Mouse (Mus musculus): ENCODE measurements around the gene Nectin2.

Nectin2 gene

GRCm38 (mm10) chr7:19769434-19770374 is 19.4 kb upstream of the Nectin2 start:
- DNase-seq (ENCODE audit: low spot score in 2 of 2): no peak

DNA sequence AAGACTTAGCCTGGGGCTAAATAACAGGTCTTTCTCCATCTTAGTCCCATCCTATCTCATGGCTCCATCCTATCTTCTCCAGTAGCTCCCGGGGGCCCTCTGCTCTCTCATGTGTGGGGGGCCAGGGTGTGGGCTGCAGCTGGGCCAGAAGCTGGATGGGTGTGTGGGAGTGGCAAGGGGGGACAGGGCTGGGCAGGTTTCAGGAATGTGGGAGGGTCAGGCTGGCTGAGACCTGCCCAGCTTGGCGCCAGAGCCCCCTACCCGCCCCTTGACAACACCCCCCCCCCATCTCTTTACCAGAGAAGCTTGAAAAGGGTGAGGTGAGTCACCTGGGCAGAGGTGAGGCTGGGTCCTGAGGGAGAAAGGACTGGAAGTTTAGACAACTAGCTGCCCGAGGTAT is 18.7 kb upstream of the Nectin2 start:
- DNase-seq (ENCODE audit: low spot score in 2 of 2): no peak

DNA sequence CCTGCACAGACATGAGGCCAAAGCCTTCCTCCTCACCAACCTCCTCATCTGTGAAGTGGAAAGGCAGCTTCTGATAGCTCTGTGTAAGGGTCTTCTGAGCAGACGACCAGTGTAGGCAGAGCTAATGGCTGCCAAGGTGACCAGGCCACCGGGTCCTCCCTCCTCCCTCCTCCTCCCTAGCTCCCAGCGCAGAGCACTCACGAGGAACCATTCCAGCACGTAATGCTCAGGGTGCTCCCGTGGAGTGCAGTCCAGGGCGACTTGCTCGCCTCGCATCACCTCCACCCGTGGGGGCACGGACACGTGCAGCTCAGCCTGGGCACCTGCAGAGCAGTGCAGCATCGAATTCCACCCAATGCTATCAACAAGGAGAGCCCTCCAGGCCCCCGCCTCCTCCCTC is 18.0 kb upstream of the Nectin2 start:
- DNase-seq (ENCODE audit: low spot score in 2 of 2): no peak

DNA sequence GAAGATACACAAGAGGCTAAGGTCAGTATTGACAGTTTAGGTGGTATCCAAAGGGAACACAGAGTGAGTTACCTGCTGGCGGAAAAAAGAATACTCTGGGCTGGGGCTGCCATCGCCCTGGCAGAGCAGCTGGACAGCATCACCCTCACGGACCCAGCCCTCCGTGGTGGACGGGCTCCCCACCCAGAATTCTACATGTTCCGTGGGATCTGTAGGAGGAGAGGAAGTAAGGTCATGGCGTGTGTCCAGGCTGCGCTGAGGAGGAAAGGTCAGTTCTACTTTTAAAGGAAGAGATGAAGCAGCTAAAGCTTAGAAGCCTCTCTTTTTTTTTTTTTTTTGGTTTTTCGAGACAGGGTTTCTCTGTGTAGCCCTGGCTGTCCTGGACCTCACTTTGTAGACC is 14.3 kb upstream of the Nectin2 start:
- DNase-seq (ENCODE audit: low spot score in 2 of 2): no peak

GRCm38 (mm10) chr7:19763829-19764477 is 13.7 kb upstream of the Nectin2 start:
- DNase-seq (ENCODE audit: low spot score in 2 of 2): no peak

DNA sequence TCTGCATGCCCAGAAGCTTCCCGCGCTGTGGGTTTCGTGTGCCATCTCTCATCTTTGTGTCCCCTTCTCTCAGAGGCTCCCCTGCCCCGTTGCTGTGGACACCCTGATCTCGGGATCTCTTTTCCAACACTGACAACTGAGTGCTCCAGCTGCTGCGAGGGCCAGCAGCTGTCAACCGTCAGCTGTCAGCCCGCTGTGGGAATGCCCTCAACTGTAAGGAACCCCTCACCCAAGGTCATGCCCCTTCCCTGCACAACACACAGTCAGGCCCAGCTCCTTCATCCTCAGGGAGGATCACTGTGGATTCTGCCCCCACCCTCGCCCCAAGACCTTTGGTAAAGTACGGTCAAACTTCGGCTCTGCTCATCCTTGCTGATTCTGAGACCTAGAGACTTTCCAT is 12.0 kb upstream of the Nectin2 start:
- DNase-seq (ENCODE audit: low spot score in 2 of 2): no peak

GRCm38 (mm10) chr7:19760021-19760420 is 9.7 kb upstream of the Nectin2 start:
- no peak for DNase-seq (ENCODE audit: low spot score in 2 of 2)

- DNase-seq (ENCODE audit: low spot score in 2 of 2): no peak
Measured at GRCm38 (mm10) chr7:19758623-19759022, 8.3 kb upstream of the Nectin2 start.

DNA sequence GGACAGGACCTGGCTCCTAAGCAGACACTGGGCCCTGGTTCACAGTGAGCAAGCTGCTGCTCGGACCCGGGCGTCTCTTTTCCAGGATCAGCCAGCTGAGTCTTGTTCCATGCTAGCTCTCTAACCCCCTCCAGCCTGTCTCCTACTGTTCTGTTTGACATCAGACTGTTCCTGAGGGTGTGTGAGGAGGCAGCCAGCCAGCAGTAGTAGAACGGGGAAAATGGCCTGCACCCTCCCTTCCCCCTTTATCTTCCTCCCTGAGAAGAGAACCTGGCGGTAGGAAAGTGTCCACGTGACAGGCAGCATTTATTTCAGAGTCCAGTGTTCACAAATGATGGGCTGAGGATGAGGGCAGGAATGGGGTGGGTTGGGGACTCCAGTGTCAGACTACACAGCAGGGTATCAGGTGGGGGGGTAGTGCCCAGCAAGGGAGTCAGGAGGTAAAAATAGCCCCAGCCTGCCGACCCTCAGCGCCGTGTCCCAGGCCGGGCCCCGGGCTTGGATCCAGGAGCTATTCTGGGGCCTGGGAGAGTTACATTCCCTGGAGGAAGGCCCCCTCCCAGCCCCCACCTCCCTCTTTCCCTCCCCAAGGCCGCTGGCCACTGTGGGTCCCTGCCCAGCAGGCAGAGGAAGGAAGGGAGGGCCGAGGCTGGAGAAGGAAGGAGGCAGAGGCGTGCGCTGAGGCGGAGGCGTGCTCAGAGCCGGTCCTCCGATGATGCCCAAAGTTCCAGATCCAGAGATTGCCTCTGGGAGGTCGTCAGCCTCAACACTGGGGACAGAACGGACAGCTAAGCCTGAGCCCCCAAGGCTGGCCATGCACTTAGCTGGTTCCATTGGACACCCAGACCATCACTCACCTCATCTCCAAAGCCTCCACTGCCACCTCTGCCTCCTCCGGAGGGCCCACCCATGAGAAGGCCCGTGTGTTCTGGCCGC is 5.8 kb upstream of the Nectin2 start:
- no peak for DNase-seq (ENCODE audit: low spot score in 2 of 2)

GRCm38 (mm10) chr7:19755008-19755407 is 4.7 kb upstream of the Nectin2 start:
- DNase-seq (ENCODE audit: low spot score in 2 of 2): no peak

GRCm38 (mm10) chr7:19754065-19754464 is 3.8 kb upstream of the Nectin2 start:
- DNase-seq (ENCODE audit: low spot score in 2 of 2): no peak

- no peak for DNase-seq (ENCODE audit: low spot score in 2 of 2)
Measured at GRCm38 (mm10) chr7:19753587-19753986, 3.3 kb upstream of the Nectin2 start.

DNA sequence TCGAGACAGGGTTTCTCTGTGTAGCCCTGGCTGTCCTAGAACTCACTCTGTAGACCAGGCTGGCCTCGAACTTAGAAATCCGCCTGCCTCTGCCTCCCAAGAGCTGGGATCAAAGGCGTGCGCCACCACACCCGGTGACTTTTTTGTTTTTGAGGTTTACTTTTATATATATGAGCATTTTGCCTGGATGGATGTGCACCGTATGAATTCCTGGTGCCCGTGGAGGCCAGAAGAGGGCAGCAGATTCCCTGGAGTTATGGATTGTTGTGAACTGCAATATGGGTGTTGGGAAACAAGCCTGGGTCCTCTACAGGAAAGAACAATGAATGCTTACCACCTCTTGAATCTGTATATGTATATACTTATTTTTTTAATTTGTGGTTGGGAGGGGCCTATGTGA is 2.4 kb upstream of the Nectin2 start:
- DNase-seq (ENCODE audit: low spot score in 2 of 2): no peak

GRCm38 (mm10) chr7:19751070-19751383 is 744 bp upstream of the Nectin2 start:
- DNase-seq (ENCODE audit: low spot score in 2 of 2): peak in 1 of 2 experiments; percentile 49

DNA sequence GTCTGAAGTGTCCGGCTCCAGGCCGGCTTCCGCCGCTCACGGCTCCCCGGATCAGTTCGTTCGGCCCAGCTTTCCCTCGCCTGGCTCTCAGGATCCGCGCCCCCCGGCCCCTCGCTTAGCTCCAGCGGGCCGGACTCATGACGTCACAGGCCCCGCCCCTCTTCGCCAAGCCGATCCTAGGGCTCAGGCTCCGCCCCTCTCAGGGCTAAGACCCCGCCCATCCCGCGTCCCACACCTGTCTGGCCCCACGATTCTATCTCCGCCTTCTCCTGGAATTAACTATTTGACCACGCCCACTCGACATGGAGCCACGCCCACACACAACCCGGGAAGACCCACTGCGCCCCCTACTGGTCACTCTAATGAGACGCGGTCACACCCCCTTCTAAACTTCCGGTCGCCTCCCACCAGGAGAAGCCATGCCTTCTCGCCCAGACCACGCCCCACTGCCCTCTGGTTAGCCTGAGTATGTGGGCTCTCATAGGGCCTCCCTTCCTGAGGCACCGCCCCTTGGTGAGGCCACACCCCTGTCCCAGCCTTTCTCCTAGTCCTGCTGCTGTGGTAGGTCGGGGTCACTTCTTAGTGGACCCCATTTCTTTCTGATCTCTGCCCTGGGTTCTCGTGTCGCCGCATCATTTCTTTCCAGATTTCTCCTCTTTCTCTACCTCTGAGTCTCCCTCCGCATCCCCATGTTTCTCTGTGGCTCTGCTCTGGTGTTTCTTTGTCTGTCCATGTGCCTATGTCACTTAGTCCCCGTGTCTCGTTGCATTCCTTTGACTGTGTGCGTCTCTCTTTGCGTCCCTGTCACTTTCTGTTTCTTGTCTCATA is 680 bp downstream of the Nectin2 start:
- peak; percentile 96 to 97 for DNase-seq (ENCODE audit: low spot score in 2 of 2)

- DNase-seq (ENCODE audit: low spot score in 2 of 2): peak; percentile 53 to 71
Measured at GRCm38 (mm10) chr7:19748219-19749195, 1.8 kb downstream of the Nectin2 start.

- DNase-seq (ENCODE audit: low spot score in 2 of 2): no peak
Measured at GRCm38 (mm10) chr7:19747420-19748218, 2.7 kb downstream of the Nectin2 start.

GRCm38 (mm10) chr7:19746426-19747201 is 3.7 kb downstream of the Nectin2 start:
- no peak for DNase-seq (ENCODE audit: low spot score in 2 of 2)
